Mouse (Mus musculus) liver, adult (tissue): ENCODE data around the gene Npff.
A peak's percentile ranks its signal among the peaks of the same experiment; 100 is the strongest.

Source experiments
- GATA4 ChIP-seq: IDR thresholded peaks from 2 replicates; pipeline ENCODE4 v1.6.1; 2014; ENCODE audit warnings: mild to moderate bottlenecking, low read length; ENCODE audit not compliant: insufficient replicate concordance

Gene Npff

DNA sequence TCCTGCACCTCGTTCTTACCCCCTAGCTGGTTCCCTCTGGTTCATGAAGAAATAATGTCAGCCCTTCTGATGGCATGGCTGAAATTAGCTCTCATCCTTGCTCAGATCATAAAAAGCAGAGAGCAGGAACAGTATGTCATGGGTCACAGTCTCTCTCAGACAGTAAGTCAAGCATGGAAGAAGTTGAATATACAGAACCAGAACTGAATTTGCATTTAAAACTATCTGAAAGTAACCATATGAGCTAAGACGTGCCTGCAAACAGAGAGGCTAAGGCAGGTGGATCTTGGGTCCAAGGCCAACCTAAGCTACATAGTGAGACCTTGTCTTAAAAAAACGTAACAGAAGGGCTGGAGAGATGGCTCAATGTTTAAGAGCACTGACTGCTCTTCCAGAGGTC lies 11.7 kb downstream of the Npff start:
- TF ChIP-seq GATA4 = no peak

DNA sequence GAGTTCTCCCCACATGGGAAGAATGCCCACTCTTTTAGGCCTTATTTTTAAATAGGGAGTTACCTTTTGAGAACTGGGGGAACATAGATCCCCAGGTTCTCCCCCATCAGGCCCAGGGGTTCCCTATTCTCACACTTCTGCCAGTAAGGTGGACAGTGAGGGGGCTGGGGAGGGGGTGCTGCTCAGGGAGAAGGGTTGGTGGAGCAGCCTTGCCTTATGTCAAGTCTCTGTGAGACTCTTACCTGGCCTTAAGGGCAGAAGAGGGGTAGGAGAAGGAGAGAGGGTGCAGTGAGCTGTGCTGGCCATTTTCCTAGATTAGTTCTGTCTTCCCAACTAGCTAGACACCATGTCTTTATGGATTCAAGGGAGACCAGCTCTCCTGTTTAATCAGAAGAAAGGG lies 12.3 kb downstream of the Npff start:
- TF ChIP-seq GATA4 = no peak

DNA sequence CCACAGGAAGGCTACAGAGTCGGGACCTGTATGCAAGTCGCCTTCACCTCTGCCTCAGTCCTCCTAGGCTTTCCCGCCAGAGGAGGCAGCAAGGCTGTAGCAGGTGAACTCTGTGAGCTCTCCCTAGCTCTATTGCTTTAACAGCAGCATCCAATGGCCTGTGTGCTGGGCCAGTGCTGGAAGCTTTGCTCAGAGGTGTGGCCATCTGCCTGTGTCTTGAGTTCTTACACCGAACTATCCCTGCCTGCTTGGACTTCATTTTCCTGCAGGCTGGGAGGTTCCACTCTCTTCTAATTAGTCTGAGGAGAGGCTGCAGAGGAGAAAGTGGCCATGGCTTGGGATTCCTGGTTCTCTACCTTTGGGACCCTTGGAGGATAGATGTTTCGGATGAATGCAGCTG lies 12.7 kb downstream of the Npff start:
- TF ChIP-seq GATA4 = no peak

DNA sequence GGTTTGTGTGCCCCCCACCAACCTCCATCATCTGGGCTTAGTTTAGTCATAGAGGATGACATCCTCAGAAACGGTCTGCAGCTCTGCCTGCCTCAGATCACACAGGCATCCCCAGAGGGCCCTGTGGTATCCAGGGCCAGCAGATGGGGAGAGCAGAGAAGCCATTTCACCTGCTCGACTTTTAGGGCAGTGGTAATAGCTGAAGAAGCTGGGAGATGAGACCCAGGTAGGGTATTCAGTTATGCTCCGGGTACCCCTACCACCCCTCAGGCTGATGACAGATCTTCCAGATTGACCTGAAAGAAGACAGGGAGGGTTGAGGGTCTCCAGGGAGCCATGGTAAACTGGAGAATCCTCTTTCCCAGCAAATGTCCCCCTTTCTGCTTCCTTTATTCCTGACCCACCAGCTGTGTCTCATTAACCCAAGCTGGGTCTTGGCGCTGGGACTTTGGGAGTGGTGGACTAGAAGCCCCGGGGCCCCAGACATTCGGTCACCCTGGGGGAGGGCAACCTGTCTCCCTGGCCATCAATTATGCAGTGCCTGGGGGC lies 13.4 kb downstream of the Npff start:
- TF ChIP-seq GATA4 = no peak

DNA sequence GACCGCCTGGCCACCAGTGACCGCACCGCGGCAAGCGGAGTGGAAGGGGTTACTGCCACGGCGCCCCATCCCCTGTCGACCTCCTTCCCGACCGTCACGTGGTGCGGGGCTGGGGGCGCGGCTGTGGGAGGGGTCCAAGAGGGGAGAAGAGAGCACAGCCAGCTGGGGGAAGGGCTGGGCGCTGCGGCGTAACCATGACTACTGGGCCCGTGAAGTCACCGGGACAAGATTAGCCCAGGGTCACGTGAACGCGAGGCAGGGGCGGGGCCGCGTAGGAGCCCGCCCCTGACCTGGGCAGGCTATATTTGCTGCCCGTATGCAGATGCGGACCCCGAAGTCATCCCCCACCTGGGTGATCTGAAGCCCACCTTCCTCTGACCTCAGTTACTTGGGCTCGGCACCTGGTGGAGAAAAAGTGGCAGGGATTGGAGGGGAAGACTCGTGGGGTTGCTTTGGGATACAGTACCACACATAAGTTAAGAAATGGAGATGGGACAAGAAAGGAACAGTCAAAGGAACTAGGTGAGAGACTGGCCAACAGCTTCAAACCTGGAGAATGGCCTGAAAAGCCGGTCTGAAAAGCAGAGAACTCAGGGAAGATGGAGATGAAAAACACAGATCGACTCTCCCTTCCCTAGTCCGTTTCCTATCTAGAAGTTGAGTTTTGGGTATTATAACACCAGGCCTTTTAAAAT lies 14.0 kb downstream of the Npff start:
- peak; percentile 61; the same call in 1 of the 2 replicates for TF ChIP-seq GATA4

DNA sequence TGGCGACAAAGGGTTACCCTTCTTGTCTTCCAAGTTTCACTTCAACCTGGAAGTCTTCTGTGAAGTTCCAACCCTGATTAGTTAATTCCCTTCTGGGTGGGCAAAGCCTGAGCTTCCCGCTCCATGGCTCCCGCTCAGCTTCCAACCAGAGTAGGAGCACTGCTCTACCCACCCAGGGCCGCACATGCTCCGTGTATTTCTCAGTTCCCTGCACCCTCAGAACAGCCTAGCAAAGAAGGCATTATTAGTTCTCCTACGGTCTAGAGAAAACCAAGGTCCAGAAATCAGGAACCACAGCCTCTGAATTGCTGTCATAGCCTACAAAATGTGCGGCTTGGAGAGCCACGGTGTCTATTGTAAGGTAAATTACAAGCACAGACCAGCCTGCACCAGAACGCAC lies 14.6 kb downstream of the Npff start:
- no peak for TF ChIP-seq GATA4

DNA sequence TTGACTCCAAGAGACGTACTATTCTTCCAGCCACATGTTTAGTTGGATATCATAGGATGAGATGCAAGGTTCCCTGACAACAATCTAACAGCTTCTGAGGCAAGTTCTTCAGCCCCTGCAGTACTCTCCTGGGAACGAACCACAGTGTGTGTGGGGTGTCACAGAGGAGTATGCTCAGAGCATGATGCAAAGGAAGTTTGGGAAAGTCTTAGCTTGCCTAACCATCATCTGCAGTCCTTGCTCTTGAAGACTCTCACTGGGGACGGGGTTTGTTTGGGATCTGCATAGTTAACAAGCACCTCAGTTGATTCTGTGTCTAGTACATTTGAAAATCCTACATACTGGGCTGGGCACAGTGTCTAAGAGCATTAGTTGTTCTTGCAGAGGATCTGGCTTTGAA lies 16.4 kb downstream of the Npff start:
- no peak for TF ChIP-seq GATA4

DNA sequence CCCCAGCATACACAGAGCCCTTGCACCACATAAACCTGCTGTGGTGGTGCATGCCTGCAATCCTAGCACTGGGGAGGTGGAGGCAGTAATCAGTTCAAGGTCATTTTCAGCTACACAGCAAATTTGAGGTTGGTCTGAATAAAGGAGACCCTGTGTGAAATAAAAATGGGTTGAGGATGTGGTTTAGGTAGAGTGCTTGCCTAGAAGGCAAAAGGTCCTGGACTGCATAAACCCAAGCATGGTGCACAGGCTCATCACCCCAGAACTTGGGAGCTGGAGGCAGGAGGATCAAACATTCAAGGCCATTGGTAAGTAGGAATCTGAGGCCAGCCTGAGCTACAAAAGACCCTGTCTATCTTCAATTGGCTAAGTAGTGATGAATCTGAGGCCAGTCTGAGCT lies 17.2 kb downstream of the Npff start:
- no peak for TF ChIP-seq GATA4

DNA sequence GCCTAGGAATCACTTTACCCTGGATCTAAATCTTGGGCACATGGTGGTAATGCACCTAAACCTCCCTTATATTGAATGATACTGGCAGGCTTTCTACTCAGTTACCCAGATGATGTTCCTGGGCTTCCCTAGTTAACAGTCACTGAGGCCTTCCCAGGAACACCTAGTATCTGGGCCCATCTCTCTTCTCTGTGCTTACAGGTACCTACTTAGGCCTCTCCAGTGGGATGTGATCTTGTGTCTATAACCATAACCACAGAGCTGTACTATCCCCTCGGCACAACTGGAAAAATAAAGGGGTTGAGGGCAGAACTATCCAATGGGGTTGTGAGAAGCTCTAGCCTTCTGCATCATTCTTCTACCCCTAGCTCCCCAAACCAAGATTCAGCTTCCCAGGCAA lies 17.9 kb downstream of the Npff start:
- no peak for TF ChIP-seq GATA4

DNA sequence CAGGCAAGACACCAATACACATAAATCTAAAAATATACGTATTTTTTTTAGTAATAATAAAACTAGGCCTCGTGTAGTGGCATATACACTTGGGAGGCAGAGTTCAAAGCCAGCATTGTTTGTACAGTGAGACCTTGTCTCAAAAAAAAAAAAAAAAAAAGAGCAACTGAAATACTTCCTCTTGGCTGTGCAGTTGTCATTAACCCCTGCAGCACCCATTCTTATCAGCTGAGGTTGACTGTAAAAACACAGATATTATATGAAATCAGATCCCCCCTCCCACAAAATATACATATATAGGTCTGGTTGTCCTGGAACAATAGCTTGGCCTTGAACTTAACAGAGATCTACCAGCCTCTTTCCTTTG lies 18.3 kb downstream of the Npff start:
- no peak for TF ChIP-seq GATA4

DNA sequence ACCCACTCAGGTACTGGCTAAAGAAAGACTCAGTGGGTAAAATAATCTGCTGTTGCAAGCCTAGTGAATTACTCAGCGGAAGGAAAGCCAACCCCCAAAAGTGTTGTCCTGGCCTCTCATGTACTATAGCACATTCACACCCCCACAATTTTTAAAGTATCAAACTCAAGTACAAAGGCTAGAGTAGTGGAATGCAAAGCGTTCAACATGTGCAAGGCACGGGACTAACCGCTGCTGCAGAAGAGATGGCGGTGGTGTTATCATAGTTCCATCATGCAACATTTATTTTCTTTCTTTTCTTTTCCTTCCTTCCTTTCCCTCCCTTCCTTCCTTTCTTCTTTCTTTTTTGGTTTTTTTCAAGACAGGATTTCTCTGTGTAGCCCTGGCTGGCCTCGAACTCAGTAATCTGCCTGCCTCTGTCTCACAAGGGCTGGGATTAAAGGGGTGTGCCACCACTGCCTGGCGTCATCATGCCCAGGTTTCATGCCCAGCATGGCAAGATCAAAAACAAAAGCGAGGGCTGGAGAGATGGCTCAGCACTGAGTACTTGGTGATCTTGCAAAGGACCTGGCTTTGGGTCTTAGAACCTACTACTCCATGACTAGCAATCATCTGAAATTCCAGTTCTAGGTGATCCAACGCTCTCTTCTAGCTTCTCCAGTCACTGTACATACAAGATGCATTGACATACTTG lies 18.8 kb downstream of the Npff start:
- TF ChIP-seq GATA4 = no peak

DNA sequence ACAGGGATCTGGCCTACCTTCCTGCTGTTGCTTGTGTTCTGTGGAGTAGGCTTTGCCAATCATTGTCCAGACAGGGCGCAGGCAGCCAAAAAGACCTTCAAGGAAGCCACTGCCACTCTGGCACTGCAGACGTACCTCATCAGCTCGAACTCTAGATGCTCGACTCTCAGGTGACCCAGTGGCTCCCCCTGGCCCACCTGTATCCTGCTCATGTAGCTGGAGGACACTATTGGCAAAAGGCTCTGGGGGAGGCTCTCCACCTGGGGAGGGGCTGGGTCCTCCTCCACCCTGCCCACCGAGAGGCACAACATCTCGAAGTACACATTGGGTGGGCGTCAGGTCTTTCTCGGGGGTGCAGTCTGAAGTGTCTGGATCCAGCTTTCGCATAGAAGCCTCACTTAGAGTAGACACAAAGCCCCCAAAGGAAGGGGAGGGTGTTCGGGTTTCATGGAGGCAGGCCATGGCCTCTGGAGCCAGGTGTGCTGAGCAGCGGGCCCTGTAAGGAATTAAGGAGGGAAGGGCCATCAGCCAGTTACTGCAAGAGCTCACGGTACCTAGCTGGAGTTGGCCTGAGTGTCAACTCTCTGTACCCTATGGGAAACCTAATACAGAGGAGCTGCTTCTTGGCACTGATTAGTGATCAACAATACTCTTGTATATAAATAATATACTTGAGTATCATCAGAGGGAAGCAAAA lies 19.5 kb downstream of the Npff start:
- TF ChIP-seq GATA4 = no peak

DNA sequence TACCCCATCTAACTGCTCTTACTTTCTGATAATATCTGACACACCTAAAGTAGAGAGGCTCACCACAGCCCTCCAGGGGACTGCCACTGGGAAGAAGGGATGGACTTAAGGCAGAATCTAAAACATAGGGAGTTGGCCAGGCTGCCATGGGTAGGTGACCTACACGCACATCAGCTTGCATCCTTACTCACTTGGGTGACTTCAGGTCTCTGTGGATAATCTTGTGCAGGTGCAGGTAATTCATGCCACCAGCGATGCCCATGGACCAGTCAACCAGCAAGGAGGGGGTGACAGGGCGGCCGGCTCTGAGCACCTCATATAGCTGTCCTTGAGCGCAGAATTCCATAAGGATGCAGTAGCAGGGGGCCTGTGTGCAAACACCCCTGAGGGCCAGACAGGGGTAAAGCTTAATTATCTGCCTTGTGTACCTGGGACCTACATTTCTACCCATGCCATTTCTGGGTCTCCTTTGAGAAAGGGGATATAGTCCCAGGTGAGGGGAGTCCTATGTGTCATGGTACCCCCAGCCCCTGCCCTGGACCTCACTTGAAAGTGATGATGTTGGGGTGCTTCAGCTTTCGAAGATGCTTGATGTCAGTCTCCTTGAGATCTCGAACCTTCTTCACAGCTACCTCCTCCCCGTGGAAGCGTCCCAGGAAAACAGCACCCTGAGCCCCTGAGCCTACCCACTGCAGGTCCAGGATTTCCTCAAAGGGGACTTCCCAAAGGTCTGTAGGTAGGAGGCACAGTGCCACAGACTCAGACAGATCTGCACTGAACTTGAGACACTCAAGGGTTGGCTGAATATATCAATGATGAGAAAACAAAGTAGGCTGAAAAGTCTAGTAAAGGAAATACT lies 20.6 kb downstream of the Npff start:
- no peak for TF ChIP-seq GATA4

DNA sequence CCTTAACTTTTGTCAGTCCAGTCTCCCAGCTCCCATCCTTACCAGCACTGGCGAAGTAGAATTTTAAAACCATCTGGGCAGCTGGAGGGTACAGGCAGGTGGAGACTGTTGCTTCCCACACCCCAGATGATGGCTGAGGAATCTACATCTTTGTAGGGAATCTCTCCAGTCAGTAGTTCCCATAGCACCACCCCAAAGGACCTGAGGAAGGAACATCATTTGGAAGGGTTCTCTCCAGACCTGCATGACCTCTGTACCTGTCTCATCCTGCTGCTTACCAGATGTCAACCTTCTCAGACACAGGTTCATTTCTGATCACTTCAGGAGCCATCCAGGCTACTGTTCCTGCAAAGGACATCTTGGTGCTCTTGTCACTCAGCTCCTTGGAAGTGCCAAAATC lies 21.3 kb downstream of the Npff start, which contains the start of gene Gm10337:
Gm10337 (plus strand) TSS at position 276 of the 400 bp plus-strand sequence.
- no peak for TF ChIP-seq GATA4

DNA sequence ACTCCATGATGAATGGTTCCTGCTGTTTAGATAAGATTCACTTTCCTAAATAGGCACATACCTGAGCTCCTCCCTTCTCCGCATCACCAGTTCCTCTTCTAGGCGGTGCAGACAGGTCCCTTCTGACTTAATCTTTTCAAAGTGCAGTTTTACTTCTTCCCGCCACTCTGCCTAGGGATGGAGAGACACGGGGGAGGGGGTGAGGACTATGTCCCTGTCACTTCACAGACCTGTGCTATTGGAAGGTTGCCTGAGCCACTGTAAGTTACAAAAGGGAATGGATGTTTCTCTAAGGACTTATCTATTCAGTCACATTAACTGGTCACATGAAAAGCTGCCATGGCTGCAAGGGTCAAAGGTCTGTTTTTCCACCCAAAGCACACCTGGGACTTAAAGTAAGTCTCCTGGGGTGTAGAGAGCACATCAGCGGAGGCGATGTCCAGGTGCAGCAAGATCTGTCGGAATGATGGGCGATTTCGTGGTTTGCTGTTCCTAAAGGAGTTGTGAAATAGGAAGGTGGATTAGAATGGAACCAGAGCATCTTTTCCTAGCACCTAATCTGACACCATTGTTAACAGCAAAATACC lies 22.4 kb downstream of the Npff start:
- TF ChIP-seq GATA4 = no peak
